Mouse (Mus musculus): ENCODE data around the gene Thada. TPM values are rescaled to one million over a fixed set of nuclear protein-coding genes. Genes with fewer than 3 reads are reported as not detected.

The Thada gene
- polyA plus RNA-seq, 1 experiment from 2014 or later = 10.3 TPM

DNA sequence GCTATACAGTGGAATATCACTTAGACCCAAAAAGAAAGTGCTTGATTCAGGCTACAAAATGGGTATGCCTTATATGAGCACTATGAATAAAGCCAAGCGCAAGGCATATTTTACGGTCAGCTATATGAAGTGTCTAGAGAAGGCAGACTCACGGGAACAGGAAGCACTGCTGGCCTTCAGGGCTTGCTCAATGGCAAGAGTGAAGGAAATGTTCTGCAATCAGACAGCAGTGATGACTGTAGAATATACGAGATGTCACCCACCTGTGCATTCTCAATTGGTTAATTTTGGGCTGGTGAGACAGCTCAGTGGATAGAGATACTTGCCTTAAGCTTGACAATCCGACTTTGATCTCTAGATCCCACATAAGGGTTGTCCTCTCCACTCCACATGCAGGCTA lies 264.8 kb downstream of the Thada start:
- ATAC-seq (ENCODE audit: insufficient number of reproducible peaks, insufficient read depth, low FRiP score, low TSS enrichment, low read depth) = no peak
- Histone ChIP-seq H3K4me2 (no peak overlapping the region), H3K4me3 (no peak overlapping the region), H3K9ac (no peak overlapping the region), H3K27ac (no peak overlapping the region), H3K36me3 (peaks cover 11% of the 10 kb centered on the region), H3K4me1 (peaks cover 30% of the 10 kb centered on the region), H3K9me3 (no peaks in the 10 kb centered on the region), H3K27me3 (no peaks in the 10 kb centered on the region)
- WGBS = 93% methylated on average over 5 of the region's 5 CpGs

DNA sequence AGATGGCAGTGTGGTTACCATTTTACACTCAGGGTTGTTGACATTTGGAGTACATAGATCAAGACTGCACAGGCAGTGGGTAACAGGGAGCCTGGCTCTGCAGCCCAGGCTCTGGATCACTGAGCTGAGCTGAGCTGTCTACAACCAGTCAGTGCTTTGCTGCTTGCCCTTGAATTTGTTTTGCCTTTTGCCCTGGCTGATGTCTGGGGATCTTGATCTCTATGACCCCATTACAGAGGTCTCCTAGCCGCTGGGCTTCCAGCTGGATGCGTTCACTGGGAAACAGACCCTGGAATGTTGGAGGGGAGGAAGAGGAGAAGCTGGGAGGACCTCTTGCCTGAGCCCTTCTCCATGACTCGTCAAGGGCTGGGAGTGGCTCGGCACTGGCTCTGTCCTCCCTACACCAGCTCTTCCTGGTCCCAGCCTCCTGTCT lies 268.1 kb downstream of the Thada start:
- WGBS = 28% methylated on average over 4 of the region's 4 CpGs
- Histone ChIP-seq H3K9ac (no peak overlapping the region), H3K27me3 (no peaks in the 10 kb centered on the region), H3K27ac (no peak overlapping the region), H3K9me3 (no peaks in the 10 kb centered on the region), H3K4me3 (no peak overlapping the region), H3K4me2 (no peak overlapping the region), H3K36me3 (peaks cover 8% of the 10 kb centered on the region; the same call in 1 of the 2 replicates), H3K4me1 (peaks cover 20% of the 10 kb centered on the region)
- ATAC-seq (ENCODE audit: insufficient number of reproducible peaks, insufficient read depth, low FRiP score, low TSS enrichment, low read depth) = no peak

DNA sequence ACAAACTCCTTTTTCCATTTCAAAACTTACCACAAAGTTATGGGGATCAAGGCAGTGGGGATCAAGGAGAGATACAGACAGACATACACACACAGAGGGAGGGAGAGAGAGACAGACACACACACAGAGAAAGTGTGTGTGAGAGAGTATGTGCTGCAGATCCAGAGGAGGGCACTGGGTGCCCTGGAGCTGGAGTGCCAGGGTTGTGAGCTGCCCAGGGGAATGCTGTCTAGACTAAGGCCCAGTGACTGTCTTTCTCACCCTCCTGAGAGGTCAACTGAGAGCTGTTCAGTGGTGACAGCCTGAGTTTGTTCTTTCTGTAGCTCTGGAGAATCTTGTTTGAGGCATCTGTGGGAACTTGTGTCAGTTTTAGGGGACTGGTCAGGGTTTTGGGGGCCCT lies 269.7 kb downstream of the Thada start:
- Histone ChIP-seq H3K4me2 (no peak overlapping the region), H3K27me3 (no peaks in the 10 kb centered on the region), H3K27ac (no peak overlapping the region), H3K9ac (no peak overlapping the region), H3K36me3 (peaks cover 20% of the 10 kb centered on the region), H3K4me1 (peaks cover 18% of the 10 kb centered on the region), H3K4me3 (no peak overlapping the region), H3K9me3 (no peaks in the 10 kb centered on the region)
- ATAC-seq (ENCODE audit: insufficient number of reproducible peaks, insufficient read depth, low FRiP score, low TSS enrichment, low read depth) = no peak

DNA sequence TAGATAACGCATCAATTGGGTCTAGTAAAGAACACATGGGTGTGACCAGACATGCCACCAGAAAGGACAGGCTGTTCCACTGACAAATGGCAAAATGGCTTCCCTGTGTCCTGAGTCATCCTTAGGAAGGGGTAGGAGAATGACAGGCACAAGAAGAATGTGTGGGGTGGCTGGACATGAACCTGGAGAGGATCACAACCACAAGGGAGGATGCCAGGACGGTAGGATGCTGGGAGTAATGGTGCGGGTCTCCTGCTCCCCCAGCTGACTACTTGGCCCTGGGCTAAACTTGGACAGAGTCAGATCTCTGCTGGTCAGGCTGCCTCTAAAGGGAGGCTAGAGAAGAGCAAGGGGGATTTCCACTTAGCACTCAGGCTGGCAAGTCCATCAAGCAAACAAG lies 270.2 kb downstream of the Thada start:
- WGBS = 78% methylated on average over 3 of the region's 3 CpGs
- ATAC-seq (ENCODE audit: insufficient number of reproducible peaks, insufficient read depth, low FRiP score, low TSS enrichment, low read depth) = no peak
- no peak overlapping the region for H3K9ac ChIP-seq
- H3K9me3 ChIP-seq = no peaks in the 10 kb centered on the region
- no peak overlapping the region for H3K27ac ChIP-seq
- no peak overlapping the region for H3K4me2 ChIP-seq
- H3K4me3 ChIP-seq = no peak overlapping the region
- H3K27me3 ChIP-seq = no peaks in the 10 kb centered on the region
- H3K36me3 ChIP-seq = peaks cover 20% of the 10 kb centered on the region
- peaks cover 22% of the 10 kb centered on the region for H3K4me1 ChIP-seq

DNA sequence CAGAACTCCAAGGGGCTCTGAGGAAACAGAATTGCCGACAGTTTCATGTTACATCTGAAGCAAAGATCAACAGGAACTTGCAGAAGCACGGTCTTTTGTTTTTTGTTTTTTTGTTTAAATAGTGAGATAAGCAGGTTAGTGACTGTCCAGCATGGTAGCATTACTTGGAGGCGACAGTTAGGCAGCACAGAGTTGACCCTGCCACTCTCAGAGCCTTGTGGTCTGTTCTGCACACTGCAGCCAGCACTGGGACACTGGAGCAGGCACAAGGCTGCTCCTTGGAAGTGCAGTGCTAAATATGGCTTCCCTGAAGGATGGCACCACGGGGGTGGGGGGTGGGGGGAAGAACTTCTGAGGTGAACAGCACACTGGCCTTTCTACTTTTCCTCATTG lies 271.0 kb downstream of the Thada start:
- Histone ChIP-seq H3K9ac (no peak overlapping the region), H3K4me1 (peaks cover 30% of the 10 kb centered on the region), H3K4me3 (no peak overlapping the region), H3K27me3 (no peaks in the 10 kb centered on the region), H3K9me3 (no peaks in the 10 kb centered on the region), H3K36me3 (peaks cover 20% of the 10 kb centered on the region), H3K27ac (no peak overlapping the region), H3K4me2 (no peak overlapping the region)
- 38% methylated on average over 4 of the region's 4 CpGs for WGBS
- ATAC-seq (ENCODE audit: insufficient number of reproducible peaks, insufficient read depth, low FRiP score, low TSS enrichment, low read depth) = no peak

DNA sequence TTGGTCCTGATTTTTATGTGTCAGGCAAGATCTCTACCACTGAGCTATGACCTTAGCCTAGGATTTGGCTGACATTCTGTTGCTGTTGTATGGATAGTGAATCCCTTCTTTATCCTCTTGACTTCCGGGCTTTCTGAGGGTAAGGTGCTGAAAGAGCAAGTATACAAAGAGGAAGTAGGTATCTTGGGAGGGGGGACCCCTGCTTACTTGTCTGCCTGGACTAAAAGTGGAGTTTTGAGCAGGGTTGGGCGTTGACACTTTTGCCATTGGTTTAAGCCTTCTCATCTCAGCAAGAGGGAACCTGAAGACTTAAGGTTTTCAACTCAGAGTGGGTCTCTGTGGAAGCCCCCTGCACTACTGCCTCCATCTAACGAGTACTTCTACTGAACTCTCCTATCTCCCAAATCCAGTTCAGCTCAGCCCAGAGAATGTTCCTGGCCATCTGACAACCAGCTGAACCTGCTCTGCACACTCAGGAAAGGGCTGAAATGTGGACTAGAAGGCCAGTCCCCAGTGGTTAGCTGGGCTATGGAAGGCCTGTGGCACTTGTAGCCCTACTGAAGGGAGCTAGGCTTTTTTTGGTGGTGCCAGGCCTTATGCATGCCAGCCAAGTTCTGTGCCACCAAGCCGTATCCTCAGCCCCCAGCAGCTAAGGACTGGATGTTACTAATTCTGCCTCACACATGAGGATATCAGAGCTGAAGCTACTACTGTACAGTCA lies 271.6 kb downstream of the Thada start:
- 72% methylated on average over 4 of the region's 4 CpGs for WGBS
- Histone ChIP-seq H3K4me3 (no peak overlapping the region), H3K27ac (peak overlapping the region; percentile 23; the same call in 1 of the 2 replicates), H3K9me3 (no peaks in the 10 kb centered on the region), H3K36me3 (peaks cover 17% of the 10 kb centered on the region), H3K27me3 (no peaks in the 10 kb centered on the region), H3K9ac (no peak overlapping the region), H3K4me1 (peaks cover 36% of the 10 kb centered on the region), H3K4me2 (no peak overlapping the region)
- ATAC-seq (ENCODE audit: insufficient number of reproducible peaks, insufficient read depth, low FRiP score, low TSS enrichment, low read depth) = no peak

DNA sequence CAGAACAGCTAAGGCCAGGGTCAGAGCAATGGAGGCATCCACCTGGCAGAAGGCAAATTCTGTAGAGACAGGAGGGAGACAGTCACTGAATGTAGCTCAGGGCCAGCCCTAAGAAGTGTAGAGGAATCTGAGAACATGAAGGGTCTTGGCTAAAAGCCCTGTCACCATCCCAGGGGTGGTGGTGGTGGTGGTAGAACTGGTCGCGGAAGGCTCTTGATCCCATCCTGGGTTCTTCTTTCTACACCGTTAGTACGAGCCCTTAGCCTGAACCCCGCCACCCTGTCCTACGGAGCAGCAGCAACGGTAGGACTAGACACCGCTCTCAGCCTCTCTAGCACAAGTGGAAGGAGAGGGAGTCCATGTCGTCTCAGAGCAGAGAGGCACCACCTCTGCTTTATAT lies 272.6 kb downstream of the Thada start:
- H3K27ac ChIP-seq = no peak overlapping the region

DNA sequence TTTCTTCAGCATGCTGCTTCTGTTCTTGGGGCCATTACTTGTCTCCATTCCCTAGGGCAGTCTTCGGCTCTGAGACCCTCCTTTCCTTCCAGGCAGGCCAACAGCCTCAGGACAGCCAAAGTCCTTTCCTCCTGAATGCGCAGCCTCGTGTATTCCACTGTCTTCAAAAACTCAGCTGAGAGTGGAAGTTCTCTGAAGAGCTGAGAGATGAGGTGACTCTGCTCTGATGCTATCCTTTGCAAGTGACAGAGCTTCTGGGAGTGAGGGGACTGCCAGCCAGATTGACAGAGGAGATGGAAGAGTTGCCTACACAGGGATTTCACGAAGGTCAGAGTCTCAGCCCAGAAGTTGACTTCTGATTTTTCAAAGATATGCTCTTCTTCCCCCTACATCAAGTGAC lies 274.1 kb downstream of the Thada start:
- Histone ChIP-seq H3K4me2 (no peak overlapping the region), H3K36me3 (peaks cover 17% of the 10 kb centered on the region), H3K9me3 (no peaks in the 10 kb centered on the region), H3K9ac (no peak overlapping the region), H3K4me3 (no peak overlapping the region), H3K27ac (no peak overlapping the region), H3K27me3 (no peaks in the 10 kb centered on the region), H3K4me1 (peaks cover 39% of the 10 kb centered on the region)
- WGBS = 82% methylated on average over 4 of the region's 4 CpGs
- ATAC-seq (ENCODE audit: insufficient number of reproducible peaks, insufficient read depth, low FRiP score, low TSS enrichment, low read depth) = no peak

More for the DNA sequence above, 272.6 kb downstream of the Thada start:
- Histone ChIP-seq H3K27me3 (no peaks in the 10 kb centered on the region), H3K4me1 (peaks cover 46% of the 10 kb centered on the region), H3K4me3 (no peak overlapping the region), H3K36me3 (peaks cover 17% of the 10 kb centered on the region), H3K9me3 (no peaks in the 10 kb centered on the region), H3K4me2 (no peak overlapping the region), H3K9ac (no peak overlapping the region)
- WGBS = 85% methylated on average over 9 of the region's 9 CpGs
- ATAC-seq (ENCODE audit: insufficient number of reproducible peaks, insufficient read depth, low FRiP score, low TSS enrichment, low read depth) = no peak

DNA sequence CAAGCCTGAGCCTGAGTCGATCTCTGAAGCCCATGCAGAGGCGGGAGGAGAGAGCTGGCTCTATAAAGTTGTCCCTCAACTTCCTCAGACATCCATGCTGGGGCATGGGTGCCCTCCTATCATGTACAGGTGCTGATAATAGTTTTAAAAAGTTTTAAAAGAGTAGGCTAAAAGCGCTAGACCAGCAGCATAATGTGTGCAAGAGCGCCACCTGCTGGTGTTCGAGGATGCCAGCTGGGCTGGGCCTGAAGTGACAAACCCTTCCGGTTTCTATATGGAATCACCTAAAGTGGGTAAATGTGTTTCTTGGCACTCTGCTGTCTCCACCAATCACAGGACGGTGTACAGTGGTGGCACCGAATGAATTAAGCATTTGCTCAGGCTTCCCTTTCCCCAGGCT lies 275.1 kb downstream of the Thada start:
- Histone ChIP-seq H3K4me2 (no peak overlapping the region), H3K9ac (no peak overlapping the region), H3K4me3 (no peak overlapping the region), H3K27me3 (no peaks in the 10 kb centered on the region), H3K36me3 (peaks cover 27% of the 10 kb centered on the region), H3K27ac (0 out of 2 replicates have a peak overlapping the region, but pooled peaks have one; percentile 55), H3K4me1 (peaks cover 39% of the 10 kb centered on the region), H3K9me3 (no peaks in the 10 kb centered on the region)
- ATAC-seq (ENCODE audit: insufficient number of reproducible peaks, insufficient read depth, low FRiP score, low TSS enrichment, low read depth) = no peak
- WGBS = 23% methylated on average over 8 of the region's 8 CpGs

DNA sequence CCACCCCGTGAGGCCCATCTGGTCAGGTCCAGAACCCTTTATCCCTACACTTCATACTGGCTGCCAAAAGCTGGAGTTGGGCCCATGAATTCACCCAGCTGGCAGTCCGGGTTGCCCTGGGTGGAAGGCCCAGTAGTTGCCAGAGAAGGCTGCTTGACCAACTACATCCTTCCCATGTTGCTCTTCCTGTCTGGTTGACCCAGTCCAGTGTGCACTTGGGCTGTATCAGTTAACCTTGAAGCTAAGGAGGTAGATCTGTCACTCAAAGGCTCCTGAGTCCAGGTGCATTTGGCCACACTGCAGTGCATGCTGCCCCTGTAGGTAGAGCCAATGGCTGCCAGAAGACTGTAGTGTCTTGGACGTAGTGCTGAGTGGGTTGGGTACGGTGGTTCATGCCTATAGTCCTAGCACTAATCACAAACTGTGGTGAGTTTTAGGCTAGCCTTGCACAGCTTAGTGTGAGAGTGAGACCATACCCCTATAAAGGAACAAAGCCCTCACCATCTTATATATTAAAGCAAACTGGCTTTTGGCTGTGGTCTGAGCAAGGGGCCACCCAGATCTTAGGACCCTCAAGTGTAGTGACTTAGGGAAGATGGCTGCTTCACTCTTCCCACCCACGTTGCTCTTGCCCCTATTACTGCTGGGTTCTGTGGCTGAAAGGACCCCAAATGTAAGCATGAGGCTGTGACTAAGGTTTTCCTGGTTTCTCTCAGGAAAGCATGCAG lies 276.7 kb downstream of the Thada start:
- Histone ChIP-seq H3K9ac (peak overlapping the region; percentile 88), H3K4me3 (peak overlapping the region; percentile 67; the same call in 1 of the 2 replicates), H3K27ac (peak overlapping the region; percentile 98), H3K4me1 (peaks cover 28% of the 10 kb centered on the region), H3K9me3 (no peaks in the 10 kb centered on the region), H3K27me3 (no peaks in the 10 kb centered on the region), H3K36me3 (peaks cover 31% of the 10 kb centered on the region), H3K4me2 (peak overlapping the region; percentile 83)
- no peak for ATAC-seq (ENCODE audit: insufficient number of reproducible peaks, insufficient read depth, low FRiP score, low TSS enrichment, low read depth)
- 78% methylated on average over 5 of the region's 5 CpGs for WGBS

DNA sequence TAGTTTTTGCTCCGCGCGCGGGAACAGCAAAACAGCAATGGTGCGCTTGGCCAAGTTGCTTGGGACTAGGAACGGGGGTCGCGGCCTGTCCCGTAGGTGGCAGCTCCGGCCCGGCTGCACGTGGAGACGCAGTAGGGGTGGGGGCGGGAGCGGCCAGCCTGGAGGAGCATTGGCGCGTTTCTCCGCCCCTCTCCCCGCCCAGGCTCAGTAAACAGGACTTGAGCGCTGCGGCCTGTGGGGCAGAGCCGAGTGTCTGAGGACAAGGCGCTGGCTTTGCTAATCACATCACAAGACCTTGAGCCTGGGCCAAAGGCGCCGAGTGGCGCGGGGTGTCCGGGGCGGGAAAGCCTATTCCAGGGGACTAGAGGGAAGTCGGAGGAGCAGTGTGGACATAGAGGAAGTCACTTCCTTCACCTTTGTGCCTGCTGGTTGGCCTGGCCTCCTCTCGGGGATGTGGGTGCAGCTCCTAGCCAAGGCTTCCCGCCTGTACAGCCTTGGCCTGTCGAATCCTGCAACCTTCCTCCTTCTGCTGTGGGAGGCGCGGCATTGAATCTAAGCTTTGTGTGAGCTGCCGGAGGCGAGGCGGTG lies 277.5 kb downstream of the Thada start:
- peak overlapping the region; percentile 83 for H3K4me2 ChIP-seq
- 2% methylated on average over 38 of the region's 38 CpGs for WGBS

More for the DNA sequence above, 277.5 kb downstream of the Thada start:
- peaks cover 31% of the 10 kb centered on the region for H3K36me3 ChIP-seq
- peak overlapping the region; percentile 98 for H3K27ac ChIP-seq
- H3K9ac ChIP-seq = peak overlapping the region; percentile 88
- ATAC-seq (ENCODE audit: insufficient number of reproducible peaks, insufficient read depth, low FRiP score, low TSS enrichment, low read depth) = peak; percentile 75
- no peaks in the 10 kb centered on the region for H3K27me3 ChIP-seq
- peaks cover 30% of the 10 kb centered on the region for H3K4me1 ChIP-seq
- H3K4me3 ChIP-seq = peak overlapping the region; percentile 67
- H3K9me3 ChIP-seq = no peaks in the 10 kb centered on the region
